Mouse (Mus musculus) CD8-positive naive resting alpha-beta T cell, adult 57 days (primary cell): ENCODE measurements around the gene Gdpd5. TPM values are rescaled to one million over a fixed set of nuclear protein-coding genes. Genes with fewer than 3 reads are reported as not detected.

Experiments
- total RNA-seq: library from RNA; stranded (reverse); gene quantifications from one replicate; pipeline ENCODE4 v1.2.4, GENCODE M21; 2023

Gene Gdpd5
- 4.2 TPM for total RNA-seq

GRCm38 (mm10) chr7:99381214-99382087 lies at the start of gene Gdpd5:
TSS of gene Gdpd5 (plus strand) at chr7:99381414.

GRCm38 (mm10) chr7:99352526-99353400 lies 28.5 kb upstream of the Gdpd5 start, which contains the start of gene Serpinh1:
TSS of gene Serpinh1 (minus strand) at chr7:99353239.

DNA sequence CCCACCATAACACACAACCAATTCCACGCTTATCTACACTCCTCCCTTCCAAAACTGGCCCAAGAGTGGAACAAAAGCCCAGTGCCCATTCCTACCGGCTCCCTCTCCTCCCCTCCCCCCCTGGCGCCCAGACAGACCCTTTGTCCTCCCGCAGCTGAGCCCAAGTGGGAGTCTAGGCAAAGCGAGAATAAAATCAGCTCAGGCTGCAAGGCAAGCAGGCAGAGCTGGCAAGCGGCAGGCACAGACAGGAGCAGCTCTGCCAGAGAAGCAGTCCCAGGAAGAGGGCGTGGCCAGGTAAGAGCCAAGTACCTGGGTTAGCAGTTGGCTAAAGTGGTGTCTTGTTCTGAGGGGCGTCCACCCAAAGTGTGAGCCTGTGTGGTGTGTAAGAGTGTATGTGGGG lies 84.6 kb downstream of the Gdpd5 start, which contains the start of gene Klhl35:
Gene Klhl35 (plus strand): TSS at position 194 of the 400 bp plus-strand sequence.

GRCm38 (mm10) chr7:99483271-99483923 lies 102.2 kb downstream of the Gdpd5 start, which contains the start of gene Rps3:
TSS of gene Rps3 (minus strand) at chr7:99483738.

Other genes with a start within 250 kb of the Gdpd5 start
- gene Uvrag, start 240.3 kb upstream of the Gdpd5 start, total RNA-seq, result 101 TPM
- 1.6 TPM for gene Dgat2, start 198.7 kb upstream of the Gdpd5 start, total RNA-seq
- gene Mogat2, start 142.8 kb upstream of the Gdpd5 start, total RNA-seq, result not detected
- gene Map6, start 114.0 kb upstream of the Gdpd5 start, total RNA-seq, result 0.09 TPM
- 0.86 TPM for gene Serpinh1, start 28.2 kb upstream of the Gdpd5 start, total RNA-seq
- 0.34 TPM for gene Klhl35, start 84.6 kb downstream of the Gdpd5 start, total RNA-seq
- gene Rps3, start 102.3 kb downstream of the Gdpd5 start, total RNA-seq, result 1,727 TPM
- 101 TPM for gene Arrb1, start 154.1 kb downstream of the Gdpd5 start, total RNA-seq
- 4.2 TPM for gene Tpbgl, start 245.7 kb downstream of the Gdpd5 start, total RNA-seq